Mouse (Mus musculus) lung, embryonic 14.5 days (tissue): ENCODE measurements around the gene Fggy. TPM values are rescaled to one million over a fixed set of nuclear protein-coding genes. Genes with fewer than 3 reads are reported as not detected.

Experiments used
- ATAC-seq: fragments of 200-750 bp; cut with Nextera tagmentation; 2 replicates; pipeline ENCODE4 v1.8.0; 2017; ENCODE audit warnings: mild to moderate bottlenecking, moderate TSS enrichment, moderate library complexity; ENCODE audit not compliant: insufficient read depth
- DNase-seq: peaks from one replicate; pipeline ENCODE4 v3.0.0-alpha.2; 2015
- H3K27ac ChIP-seq: fragments of 300-500 bp; sonication (generic); 2 replicates; pipeline ENCODE4 v1.5.1; 2014; ENCODE audit warnings: low read depth, mild to moderate bottlenecking, moderate library complexity
- H3K27me3 ChIP-seq: fragments of 300-500 bp; sonication (generic); 2 replicates; pipeline ENCODE4 v1.6.1; 2014; ENCODE audit warnings: low read length, control low read depth; ENCODE audit not compliant: insufficient read depth
- H3K36me3 ChIP-seq: fragments of 300-500 bp; sonication (generic); 2 replicates; pipeline ENCODE4 v1.6.1; 2014; ENCODE audit warnings: control low read depth; ENCODE audit not compliant: insufficient read depth
- H3K4me1 ChIP-seq: fragments of 300-500 bp; sonication (generic); 2 replicates; pipeline ENCODE4 v1.6.1; 2014; ENCODE audit warnings: antibody characterized with exemption, control low read depth; ENCODE audit not compliant: insufficient read depth
- H3K4me2 ChIP-seq: fragments of 300-500 bp; sonication (generic); 2 replicates; pipeline ENCODE4 v1.6.1; 2014; ENCODE audit warnings: mild to moderate bottlenecking
- H3K4me3 ChIP-seq: fragments of 300-500 bp; sonication (generic); 2 replicates; pipeline ENCODE4 v1.5.1; 2014; ENCODE audit warnings: low read depth, low read length
- H3K9ac ChIP-seq: fragments of 300-500 bp; sonication (generic); 2 replicates; pipeline ENCODE4 v1.6.1; 2014
- H3K9me3 ChIP-seq: fragments of 300-500 bp; sonication (generic); 2 replicates; pipeline ENCODE4 v1.6.1; 2016; ENCODE audit warnings: low read depth, low read length, control low read depth
- CTCF ChIP-seq: IDR thresholded peaks from 2 replicates; pipeline ENCODE4 v1.5.1; 2016; ENCODE audit warnings: antibody characterized with exemption, low read depth
- WGBS: fragments of 180-500 bp; shearing (Covaris S2); extraction: QIAGEN DNeasy Blood & Tissue Kit; methylation state at CpG from one replicate; pipeline ENCODE4 v1.1.7; 2014; 5-methylcytosine and 5-hydroxymethylcytosine counted together
- polyA plus RNA-seq: library from polyadenylated mRNA; unstranded; fragments of >200 nt; fragmentation: Nextera tagmentation; extraction: Ambion mirVana; gene quantifications from 2 replicates; pipeline ENCODE4 v1.2.1, GENCODE M21; 2014

Fggy gene
- polyA plus RNA-seq, 1 experiment from 2014 or later = 9.8 TPM

GRCm38 (mm10) chr4:95590878-95591277 lies 33.6 kb downstream of the Fggy start:
- no peaks in the 10 kb centered on the region for H3K4me1 ChIP-seq
- TF ChIP-seq CTCF = no peak
- DNase-seq (no peak), ATAC-seq (no peak)
- H3K4me3 ChIP-seq = no peak overlapping the region
- H3K4me2 ChIP-seq = no peak overlapping the region
- H3K27ac ChIP-seq = no peak overlapping the region
- no peaks in the 10 kb centered on the region for H3K27me3 ChIP-seq
- no peaks in the 10 kb centered on the region for H3K9me3 ChIP-seq
- no peak overlapping the region for H3K9ac ChIP-seq
- WGBS = 87% methylated on average over 3 of the region's 3 CpGs
- no peaks in the 10 kb centered on the region for H3K36me3 ChIP-seq

- 47% methylated on average over 6 of the region's 6 CpGs for WGBS
- no peak overlapping the region for H3K9ac ChIP-seq
- no peaks in the 10 kb centered on the region for H3K9me3 ChIP-seq
- no peaks in the 10 kb centered on the region for H3K36me3 ChIP-seq
- no peak overlapping the region for H3K4me3 ChIP-seq
- DNase-seq (no peak), ATAC-seq (no peak)
- H3K4me2 ChIP-seq = no peak overlapping the region
- TF ChIP-seq CTCF = no peak
- no peak overlapping the region for H3K27ac ChIP-seq
- no peaks in the 10 kb centered on the region for H3K4me1 ChIP-seq
- no peaks in the 10 kb centered on the region for H3K27me3 ChIP-seq
Observed at GRCm38 (mm10) chr4:95597208-95597607, 39.9 kb downstream of the Fggy start.

- WGBS = 53% methylated on average over 4 of the region's 4 CpGs
- no peak for DNase-seq
- ATAC-seq = no peak
Observed at GRCm38 (mm10) chr4:95601776-95602175, 44.5 kb downstream of the Fggy start.

GRCm38 (mm10) chr4:95603254-95603653 lies 45.9 kb downstream of the Fggy start:
- Histone ChIP-seq H3K9ac (no peak overlapping the region), H3K4me2 (no peak overlapping the region), H3K27ac (no peak overlapping the region), H3K36me3 (no peaks in the 10 kb centered on the region), H3K4me1 (no peaks in the 10 kb centered on the region), H3K9me3 (no peaks in the 10 kb centered on the region), H3K4me3 (no peak overlapping the region), H3K27me3 (no peaks in the 10 kb centered on the region)
- no peak for TF ChIP-seq CTCF
- DNase-seq (no peak), ATAC-seq (no peak)
- 55% methylated on average over 1 of the region's 1 CpGs for WGBS

More at GRCm38 (mm10) chr4:95601776-95602175, 44.5 kb downstream of the Fggy start:
- Histone ChIP-seq H3K4me3 (no peak overlapping the region), H3K27me3 (no peaks in the 10 kb centered on the region), H3K36me3 (no peaks in the 10 kb centered on the region), H3K27ac (no peak overlapping the region), H3K4me1 (no peaks in the 10 kb centered on the region), H3K4me2 (no peak overlapping the region), H3K9ac (no peak overlapping the region), H3K9me3 (no peaks in the 10 kb centered on the region)
- TF ChIP-seq CTCF = no peak

- H3K4me2 ChIP-seq = no peak overlapping the region
- DNase-seq (no peak), ATAC-seq (no peak)
- no peak overlapping the region for H3K9ac ChIP-seq
- H3K27me3 ChIP-seq = no peaks in the 10 kb centered on the region
- no peaks in the 10 kb centered on the region for H3K36me3 ChIP-seq
- no peaks in the 10 kb centered on the region for H3K4me1 ChIP-seq
- no peak for TF ChIP-seq CTCF
- no peaks in the 10 kb centered on the region for H3K9me3 ChIP-seq
- no peak overlapping the region for H3K4me3 ChIP-seq
- H3K27ac ChIP-seq = no peak overlapping the region
- 86% methylated on average over 1 of the region's 1 CpGs for WGBS
Observed at GRCm38 (mm10) chr4:95610663-95611062, 53.4 kb downstream of the Fggy start.

- TF ChIP-seq CTCF = no peak
- Histone ChIP-seq H3K27ac (no peak overlapping the region), H3K27me3 (no peaks in the 10 kb centered on the region), H3K4me1 (no peaks in the 10 kb centered on the region), H3K9ac (no peak overlapping the region), H3K9me3 (no peaks in the 10 kb centered on the region), H3K36me3 (no peaks in the 10 kb centered on the region), H3K4me2 (no peak overlapping the region), H3K4me3 (no peak overlapping the region)
- 75% methylated on average over 6 of the region's 6 CpGs for WGBS
- DNase-seq (no peak), ATAC-seq (no peak)
Observed at GRCm38 (mm10) chr4:95611390-95611789, 54.1 kb downstream of the Fggy start.

GRCm38 (mm10) chr4:95621046-95621445 lies 63.7 kb downstream of the Fggy start:
- Histone ChIP-seq H3K9me3 (no peaks in the 10 kb centered on the region), H3K4me3 (no peak overlapping the region), H3K4me2 (no peak overlapping the region), H3K27me3 (no peaks in the 10 kb centered on the region), H3K36me3 (no peaks in the 10 kb centered on the region), H3K9ac (no peak overlapping the region), H3K27ac (no peak overlapping the region), H3K4me1 (no peaks in the 10 kb centered on the region)
- DNase-seq (no peak), ATAC-seq (no peak)
- TF ChIP-seq CTCF = no peak
- 82% methylated on average over 3 of the region's 3 CpGs for WGBS

GRCm38 (mm10) chr4:95624696-95625095 lies 67.4 kb downstream of the Fggy start:
- no peak for DNase-seq
- no peak overlapping the region for H3K27ac ChIP-seq

More at GRCm38 (mm10) chr4:95624696-95625095, 67.4 kb downstream of the Fggy start:
- ATAC-seq = no peak
- WGBS = 69% methylated on average over 3 of the region's 3 CpGs
- H3K4me3 ChIP-seq = no peak overlapping the region
- no peaks in the 10 kb centered on the region for H3K9me3 ChIP-seq
- TF ChIP-seq CTCF = no peak
- no peak overlapping the region for H3K4me2 ChIP-seq
- no peak overlapping the region for H3K9ac ChIP-seq
- H3K4me1 ChIP-seq = no peaks in the 10 kb centered on the region
- H3K36me3 ChIP-seq = no peaks in the 10 kb centered on the region
- no peaks in the 10 kb centered on the region for H3K27me3 ChIP-seq
